Mouse (Mus musculus) olfactory bulb, adult 2 months (tissue): ENCODE data around the gene Cwc25.

Source experiments
- CTCF ChIP-seq: fragments of 200-500 bp; IDR thresholded peaks from 2 replicates; pipeline ENCODE4 v1.5.1; 2012; ENCODE audit warnings: low read depth, mild to moderate bottlenecking, low read length, moderate library complexity; ENCODE audit not compliant: insufficient read depth
- POLR2A ChIP-seq: fragments of 200-500 bp; IDR thresholded peaks from 2 replicates; pipeline ENCODE4 v1.6.1; 2012; ENCODE audit warnings: mild to moderate bottlenecking, low read depth, low read length, moderate library complexity; ENCODE audit not compliant: insufficient read depth

DNA sequence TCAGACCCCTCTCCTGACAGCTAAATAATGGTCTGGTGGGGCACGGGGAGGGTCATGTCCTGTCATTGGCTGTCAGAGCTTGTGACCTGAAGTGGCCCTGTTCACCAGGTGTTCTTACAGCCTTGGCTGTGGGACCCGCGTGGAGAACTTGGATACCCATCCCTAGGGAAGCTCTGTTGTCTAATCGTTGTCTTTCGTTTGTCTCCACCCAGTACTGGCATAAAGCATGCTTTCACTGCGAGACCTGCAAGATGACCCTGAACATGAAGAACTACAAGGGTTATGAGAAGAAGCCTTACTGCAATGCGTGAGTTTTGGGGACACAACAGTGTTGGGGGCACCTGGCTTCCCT, 40.2 kb upstream of the Cwc25 start:
- TF ChIP-seq CTCF = no peak
- no peak for TF ChIP-seq POLR2A
